Mouse (Mus musculus) embryonic facial prominence, embryonic 12.5 days (tissue): ENCODE data around the gene Canx. TPM values are rescaled to one million over a fixed set of nuclear protein-coding genes. Genes with fewer than 3 reads are reported as not detected.

ENCODE experiments used
- ATAC-seq: fragments of 200-750 bp; cut with Nextera tagmentation; 2 replicates; pipeline ENCODE4 v1.8.0; 2017; ENCODE audit not compliant: insufficient number of reproducible peaks, insufficient read depth, low FRiP score, low TSS enrichment
- H3K27ac ChIP-seq: fragments of 300-500 bp; sonication (generic); 2 replicates; pipeline ENCODE4 v1.5.1; 2016; ENCODE audit warnings: mild to moderate bottlenecking
- H3K27me3 ChIP-seq: fragments of 300-500 bp; sonication (generic); 2 replicates; pipeline ENCODE4 v1.6.1; 2016; ENCODE audit warnings: mild to moderate bottlenecking, moderate library complexity
- H3K36me3 ChIP-seq: fragments of 300-500 bp; sonication (generic); 2 replicates; pipeline ENCODE4 v1.6.1; 2016; ENCODE audit warnings: mild to moderate bottlenecking
- H3K4me1 ChIP-seq: fragments of 300-500 bp; sonication (generic); 2 replicates; pipeline ENCODE4 v1.6.1; 2016
- H3K4me2 ChIP-seq: fragments of 300-500 bp; sonication (generic); replicated peaks from 2 replicates; pipeline ENCODE4 v1.6.1; 2016; ENCODE audit warnings: mild to moderate bottlenecking, moderate library complexity
- H3K4me3 ChIP-seq: fragments of 300-500 bp; sonication (generic); 2 replicates; pipeline ENCODE4 v1.5.1; 2016; ENCODE audit warnings: mild to moderate bottlenecking
- H3K9ac ChIP-seq: fragments of 300-500 bp; sonication (generic); 2 replicates; pipeline ENCODE4 v1.6.1; 2016; ENCODE audit warnings: mild to moderate bottlenecking, moderate library complexity
- H3K9me3 ChIP-seq: fragments of 300-500 bp; sonication (generic); 2 replicates; pipeline ENCODE4 v1.6.1; 2016; ENCODE audit warnings: mild to moderate bottlenecking, moderate library complexity
- WGBS: fragments of 180-500 bp; shearing (Covaris S2); methylation state at CpG from one replicate; pipeline ENCODE4 v1.1.7; 2016; 5-methylcytosine and 5-hydroxymethylcytosine counted together
- polyA plus RNA-seq: library from polyadenylated mRNA; unstranded; fragments of >200 nt; fragmentation: Nextera tagmentation; extraction: Ambion mirVana; gene quantifications from 2 replicates; pipeline ENCODE4 v1.2.1, GENCODE M21; 2016

Canx gene
- polyA plus RNA-seq: 287 and 307 TPM in 2 replicates

DNA sequence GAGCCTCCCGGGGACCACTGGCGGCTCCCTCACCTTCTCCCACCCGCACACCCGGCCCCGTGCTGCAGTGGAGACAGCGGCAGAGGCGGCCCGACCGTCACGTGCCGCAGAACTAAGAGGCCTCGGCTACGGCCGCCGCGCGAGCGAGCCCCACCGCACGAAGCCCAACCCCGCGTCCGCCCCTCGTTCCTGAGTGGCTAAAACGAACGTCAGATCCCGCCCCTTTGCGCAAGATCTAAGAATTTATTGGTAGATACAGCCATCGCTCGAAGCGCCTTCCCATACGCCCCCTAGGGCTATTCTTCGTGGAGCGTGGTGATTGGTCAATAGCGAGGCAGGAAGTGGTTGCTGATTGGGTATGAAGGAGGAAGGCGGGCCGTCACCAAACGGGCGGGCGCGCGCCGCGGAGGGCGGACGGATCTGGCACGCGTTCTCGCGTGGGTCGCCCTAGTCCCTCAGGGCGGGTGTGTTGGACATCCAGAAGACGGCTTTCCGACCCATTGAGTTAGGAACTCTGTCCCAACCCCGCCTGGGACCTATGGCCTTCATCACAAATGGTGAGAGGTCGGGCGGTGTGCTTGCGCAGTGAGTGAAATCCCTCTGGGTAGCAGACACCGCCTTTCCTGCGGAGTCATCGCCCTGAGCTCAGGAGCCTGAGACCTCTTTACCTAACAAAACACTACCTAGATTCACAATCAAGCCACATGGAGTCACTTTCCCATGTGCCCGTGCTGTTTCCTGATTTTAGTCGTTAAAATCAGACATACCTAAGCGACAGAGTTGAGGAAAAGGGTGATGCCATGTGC is at the start of gene Canx:
Gene Canx, minus strand, starts transcription at position 178 of the 806 bp plus-strand sequence.
- Histone ChIP-seq H3K4me2 (peak within 1 kb of the TSS; percentile 75), H3K27ac (peak within 1 kb of the TSS; percentile 90), H3K4me1 (peaks cover 13% of the 10 kb centered on the region), H3K9me3 (no peaks in the 10 kb centered on the region), H3K36me3 (no peaks in the 10 kb centered on the region), H3K4me3 (peak within 1 kb of the TSS; percentile 96), H3K9ac (peak within 1 kb of the TSS; percentile 98), H3K27me3 (no peaks in the 10 kb centered on the region)
- ATAC-seq: peak; percentile 98
- WGBS: under 1% methylated on average over 64 of the region's 64 CpGs

DNA sequence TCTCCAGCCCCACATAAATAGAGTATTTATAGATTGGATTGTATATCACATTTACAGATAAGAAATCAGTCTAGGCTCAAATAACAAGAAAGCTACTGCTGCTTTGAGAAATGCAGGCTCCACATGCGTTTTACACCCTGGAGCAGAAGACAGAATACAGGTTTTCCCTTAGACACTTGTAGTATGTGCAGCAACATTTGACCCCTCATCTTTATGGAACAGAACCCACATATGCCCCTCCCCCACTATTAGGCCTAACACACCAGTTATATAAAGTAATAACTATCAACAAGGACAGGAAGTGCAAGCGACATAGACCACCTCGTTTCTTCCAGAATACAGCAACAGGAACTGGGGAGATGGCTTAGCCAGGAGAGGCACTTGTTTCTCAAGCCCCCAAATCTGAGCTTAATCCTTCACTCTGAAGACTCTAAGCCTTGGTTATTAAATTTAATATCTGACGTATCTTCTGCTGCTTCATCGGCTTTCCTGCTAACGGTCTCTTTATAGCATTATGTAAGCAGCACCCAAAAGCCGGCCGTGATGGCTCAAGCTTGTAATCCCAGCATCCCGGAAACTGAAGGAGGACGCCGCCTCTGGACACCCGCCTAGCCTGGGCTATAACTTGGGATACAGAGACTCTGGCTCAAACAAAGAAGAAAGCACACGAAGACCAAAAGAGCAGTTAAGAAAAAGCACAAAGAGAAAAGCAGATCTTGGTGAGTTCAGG is 49.0 kb upstream of the Canx start:
- Histone ChIP-seq H3K9me3 (no peaks in the 10 kb centered on the region), H3K4me1 (peaks cover 10% of the 10 kb centered on the region), H3K4me2 (no peak overlapping the region), H3K9ac (no peak overlapping the region), H3K36me3 (peaks cover 4% of the 10 kb centered on the region; the same call in 1 of the 2 replicates), H3K27me3 (no peaks in the 10 kb centered on the region), H3K27ac (no peak overlapping the region), H3K4me3 (no peak overlapping the region)
- WGBS: 86% methylated on average over 13 of the region's 13 CpGs
- no peak for ATAC-seq

DNA sequence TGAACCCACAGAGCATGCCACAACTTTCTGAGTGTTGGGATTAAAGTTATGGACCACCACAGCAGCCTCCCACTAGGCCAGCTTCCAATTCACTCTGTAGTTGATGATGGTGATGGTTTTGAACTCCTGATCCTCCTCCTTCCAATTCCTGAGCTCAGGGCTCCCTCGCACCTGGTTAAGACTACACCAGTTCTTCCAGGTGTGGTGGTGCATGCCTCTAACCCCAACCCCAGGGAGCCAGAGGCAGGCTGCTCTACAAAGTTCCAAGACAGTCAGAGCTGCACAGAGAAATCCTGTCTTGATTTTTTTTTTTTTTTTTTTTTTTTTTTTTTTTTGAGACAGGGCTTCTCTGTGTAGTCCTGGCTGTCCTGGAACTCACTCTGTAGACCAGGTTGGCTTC is 48.1 kb upstream of the Canx start:
- Histone ChIP-seq H3K9ac (no peak overlapping the region), H3K4me3 (no peak overlapping the region), H3K4me2 (no peak overlapping the region), H3K9me3 (no peaks in the 10 kb centered on the region), H3K27me3 (no peaks in the 10 kb centered on the region), H3K27ac (no peak overlapping the region), H3K4me1 (peaks cover 8% of the 10 kb centered on the region; the same call in 1 of the 2 replicates), H3K36me3 (no peaks in the 10 kb centered on the region)
- no peak for ATAC-seq
- 97% methylated on average over 1 of the region's 1 CpGs for WGBS

DNA sequence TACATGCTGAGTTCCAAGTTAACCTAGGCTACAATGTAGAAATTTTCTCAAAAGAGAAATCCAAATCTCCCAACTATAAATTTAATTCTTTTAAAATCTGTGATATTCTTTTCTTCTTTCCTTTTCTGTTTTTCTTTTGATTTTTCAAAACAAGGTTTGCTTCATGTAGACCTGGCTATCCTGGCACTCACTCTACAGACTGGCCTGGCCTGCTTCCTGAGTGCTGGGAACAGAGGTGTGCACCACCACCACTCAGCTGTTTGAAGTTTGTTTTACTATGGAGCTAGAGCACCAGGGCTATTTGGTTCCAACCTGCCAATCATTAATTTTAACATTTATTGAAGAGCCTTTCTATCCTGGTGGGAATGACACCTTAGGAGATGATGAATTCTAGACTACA is 47.6 kb upstream of the Canx start:
- Histone ChIP-seq H3K4me3 (no peak overlapping the region), H3K36me3 (no peaks in the 10 kb centered on the region), H3K27ac (no peak overlapping the region), H3K4me2 (no peak overlapping the region), H3K9ac (no peak overlapping the region), H3K4me1 (peaks cover 8% of the 10 kb centered on the region; the same call in 1 of the 2 replicates), H3K27me3 (no peaks in the 10 kb centered on the region), H3K9me3 (no peaks in the 10 kb centered on the region)
- no peak for ATAC-seq

DNA sequence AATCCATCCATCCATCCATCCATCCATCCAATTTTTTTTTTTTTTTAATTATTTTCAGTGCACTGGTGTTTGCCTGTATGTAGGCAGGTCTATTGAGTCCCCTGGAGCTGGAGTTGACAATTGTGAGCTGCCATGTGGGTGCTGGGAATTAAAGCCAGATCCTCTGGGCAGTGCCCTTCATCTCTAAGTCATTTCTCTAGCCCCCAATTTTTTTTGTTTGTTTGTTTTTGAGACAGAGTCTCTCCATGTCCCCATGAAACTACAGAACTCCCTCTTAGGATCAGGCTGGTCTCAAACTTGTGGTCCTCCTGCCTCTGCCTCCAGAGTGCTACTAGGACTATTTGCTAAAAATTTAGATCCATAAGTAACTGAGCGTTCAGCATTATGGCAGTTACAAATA is 46.4 kb upstream of the Canx start:
- WGBS: 96% methylated on average over 1 of the region's 1 CpGs
- Histone ChIP-seq H3K27ac (no peak overlapping the region), H3K9me3 (no peaks in the 10 kb centered on the region), H3K27me3 (no peaks in the 10 kb centered on the region), H3K4me2 (peak overlapping the region; percentile 55; the same call in 1 of the 2 replicates), H3K4me3 (no peak overlapping the region), H3K9ac (peak overlapping the region; percentile 16; the same call in 1 of the 2 replicates), H3K4me1 (peaks cover 8% of the 10 kb centered on the region; the same call in 1 of the 2 replicates), H3K36me3 (no peaks in the 10 kb centered on the region)
- ATAC-seq: no peak

DNA sequence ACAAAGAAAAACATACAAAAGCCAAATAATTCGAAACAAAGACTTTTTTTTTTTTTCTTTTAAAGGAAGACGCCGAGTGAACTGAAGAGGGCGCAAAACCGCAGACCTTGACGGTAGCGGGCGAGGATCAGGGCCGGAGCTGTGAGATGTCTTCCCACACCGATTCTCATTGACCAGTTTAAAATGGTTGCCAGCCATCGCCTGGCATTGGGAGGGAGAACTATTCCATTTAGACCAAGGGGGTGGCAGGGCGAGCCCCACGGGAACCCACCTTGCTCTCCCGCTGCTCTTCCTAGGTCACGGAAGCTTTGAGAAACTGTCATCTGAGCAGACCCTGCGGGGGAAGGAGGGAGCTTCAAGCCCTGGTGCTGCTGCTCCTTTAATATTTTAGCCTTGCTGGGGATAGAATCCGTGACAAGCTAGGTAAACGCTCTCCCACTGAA is 45.9 kb upstream of the Canx start:
- Histone ChIP-seq H3K4me2 (peak overlapping the region; percentile 55), H3K9me3 (no peaks in the 10 kb centered on the region), H3K27me3 (no peaks in the 10 kb centered on the region), H3K36me3 (no peaks in the 10 kb centered on the region), H3K9ac (peak overlapping the region; percentile 16; the same call in 1 of the 2 replicates), H3K4me3 (peak overlapping the region; percentile 35), H3K4me1 (peaks cover 7% of the 10 kb centered on the region; the same call in 1 of the 2 replicates), H3K27ac (0 out of 2 replicates have a peak overlapping the region, but pooled peaks have one; percentile 50)
- no peak for ATAC-seq
- WGBS: 1% methylated on average over 18 of the region's 18 CpGs

DNA sequence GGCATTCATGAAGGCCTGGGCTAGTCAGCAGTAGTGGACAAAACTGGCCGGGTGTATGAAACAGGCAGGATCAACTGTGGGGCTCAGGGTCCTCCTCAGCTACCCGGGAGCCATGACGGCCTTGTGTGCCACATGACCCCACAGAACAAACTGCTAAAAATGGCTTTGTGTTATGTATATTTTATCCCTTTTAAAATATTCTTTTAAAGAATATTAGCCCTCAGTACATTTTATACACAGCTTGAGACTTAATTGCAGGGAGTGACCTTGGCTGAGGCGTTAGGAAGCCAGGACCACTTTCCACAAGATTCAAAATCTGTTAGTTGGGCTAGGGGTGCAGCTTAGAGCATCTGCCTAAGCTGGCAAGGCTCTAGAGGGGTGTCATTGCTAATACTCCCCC is 45.5 kb upstream of the Canx start:
- Histone ChIP-seq H3K9me3 (no peaks in the 10 kb centered on the region), H3K36me3 (no peaks in the 10 kb centered on the region), H3K4me3 (no peak overlapping the region), H3K9ac (no peak overlapping the region), H3K4me1 (peaks cover 2% of the 10 kb centered on the region; the same call in 1 of the 2 replicates), H3K4me2 (peak overlapping the region; percentile 55), H3K27me3 (no peaks in the 10 kb centered on the region), H3K27ac (no peak overlapping the region)
- ATAC-seq: no peak
- 49% methylated on average over 4 of the region's 4 CpGs for WGBS

DNA sequence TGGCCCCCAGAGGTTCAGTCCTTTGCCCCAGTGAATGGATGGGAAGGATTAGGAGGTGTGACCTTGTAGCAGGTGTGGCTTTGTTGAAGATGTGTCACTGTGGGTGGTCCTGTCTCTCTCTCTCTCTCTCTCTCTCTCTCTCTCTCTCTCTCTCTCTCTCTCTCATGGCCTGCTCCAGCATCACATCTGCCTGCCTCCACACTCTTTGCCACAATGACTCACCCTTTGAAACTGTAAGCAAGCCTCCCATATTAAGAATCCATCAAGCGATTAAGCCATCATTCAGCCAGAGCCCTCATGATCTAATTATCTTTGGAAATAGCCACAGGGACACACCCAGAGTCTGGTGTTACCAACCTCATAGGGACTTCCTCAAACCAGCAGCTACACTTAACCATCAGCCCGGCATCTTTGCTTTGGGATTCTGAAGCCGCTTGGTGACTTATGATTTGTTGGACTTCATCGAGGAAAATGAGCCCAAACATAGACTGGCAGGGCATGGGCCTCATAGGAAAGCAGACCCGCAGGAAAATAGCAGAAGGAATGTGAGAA is 44.0 kb upstream of the Canx start:
- no peaks in the 10 kb centered on the region for H3K4me1 ChIP-seq
- no peak overlapping the region for H3K27ac ChIP-seq
- no peak overlapping the region for H3K4me3 ChIP-seq
- no peaks in the 10 kb centered on the region for H3K9me3 ChIP-seq
- no peaks in the 10 kb centered on the region for H3K27me3 ChIP-seq
- no peaks in the 10 kb centered on the region for H3K36me3 ChIP-seq
- no peak overlapping the region for H3K9ac ChIP-seq
- H3K4me2 ChIP-seq: no peak overlapping the region
- ATAC-seq: no peak
- WGBS: 90% methylated on average over 5 of the region's 5 CpGs

DNA sequence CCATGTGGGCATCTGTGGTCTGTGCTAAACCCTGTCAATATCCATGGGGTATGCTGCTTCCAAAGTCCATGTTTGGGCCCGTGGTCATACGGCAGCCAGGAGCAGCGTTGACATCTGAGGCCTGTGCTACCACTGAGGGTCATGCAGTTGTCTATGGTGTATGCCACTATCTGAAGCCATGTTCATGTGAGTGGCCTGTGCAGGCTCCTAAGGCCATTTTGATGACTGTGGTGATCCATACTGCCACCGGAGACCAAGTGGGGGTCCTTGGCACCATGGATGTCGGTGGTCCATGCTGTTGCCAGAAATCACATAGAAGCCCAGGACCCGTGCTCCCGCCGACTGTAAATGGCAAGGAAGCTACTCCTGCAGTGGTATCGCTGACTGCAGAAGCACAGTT is 42.1 kb upstream of the Canx start:
- no peak for ATAC-seq
- H3K4me2 ChIP-seq: no peak overlapping the region
- H3K9me3 ChIP-seq: no peaks in the 10 kb centered on the region
- H3K9ac ChIP-seq: no peak overlapping the region
- whole genome bisulfite sequencing: 92% methylated on average over 9 of the region's 9 CpGs
- no peaks in the 10 kb centered on the region for H3K36me3 ChIP-seq
- H3K27me3 ChIP-seq: no peaks in the 10 kb centered on the region
- H3K27ac ChIP-seq: no peak overlapping the region
- H3K4me1 ChIP-seq: no peaks in the 10 kb centered on the region
- no peak overlapping the region for H3K4me3 ChIP-seq

DNA sequence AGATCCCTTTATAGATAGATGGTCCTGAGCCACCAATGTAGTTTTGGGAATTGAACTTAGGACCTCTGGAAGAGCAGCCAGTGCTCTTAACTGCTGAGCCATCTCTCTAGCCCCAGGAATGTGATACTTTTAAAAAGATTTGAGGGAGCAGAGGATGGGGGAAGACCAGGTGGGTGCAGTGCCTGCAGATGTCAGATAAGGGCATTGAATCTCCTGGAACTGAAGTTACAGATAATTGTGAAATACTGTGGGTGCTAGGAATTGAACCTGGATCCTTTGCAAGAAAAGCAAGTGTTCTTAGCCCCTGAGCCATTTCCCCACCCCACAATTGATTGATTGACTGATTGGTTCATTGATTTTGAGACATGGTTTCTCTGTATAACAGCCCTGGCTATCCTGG is 39.8 kb upstream of the Canx start:
- Histone ChIP-seq H3K4me2 (no peak overlapping the region), H3K4me3 (no peak overlapping the region), H3K27me3 (0 out of 2 replicates have a peak, but pooled peaks cover 4% of the 10 kb centered on the region), H3K9me3 (no peaks in the 10 kb centered on the region), H3K36me3 (no peaks in the 10 kb centered on the region), H3K4me1 (no peaks in the 10 kb centered on the region), H3K9ac (no peak overlapping the region), H3K27ac (no peak overlapping the region)
- ATAC-seq: no peak

DNA sequence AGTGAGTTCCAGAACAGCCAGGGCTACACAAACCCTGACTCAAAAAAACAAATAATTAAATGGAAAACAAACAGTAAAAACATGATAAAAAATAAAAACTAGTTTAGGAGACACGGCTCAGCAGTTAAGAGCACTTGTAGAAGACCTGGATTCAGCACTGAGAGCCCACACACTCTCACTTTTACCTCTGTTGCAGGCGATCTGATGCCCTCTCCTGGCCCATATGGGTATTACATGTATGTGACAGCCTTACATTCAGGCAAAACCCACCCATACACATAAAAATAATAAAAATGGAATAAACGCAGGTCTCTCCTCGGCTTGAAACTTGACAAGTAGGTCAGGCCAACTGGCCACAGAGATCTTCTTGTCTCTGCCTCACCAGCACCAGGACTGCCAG is 39.1 kb upstream of the Canx start:
- Histone ChIP-seq H3K4me1 (no peaks in the 10 kb centered on the region), H3K9ac (no peak overlapping the region), H3K27me3 (0 out of 2 replicates have a peak, but pooled peaks cover 7% of the 10 kb centered on the region), H3K4me2 (no peak overlapping the region), H3K4me3 (no peak overlapping the region), H3K9me3 (no peaks in the 10 kb centered on the region), H3K36me3 (no peaks in the 10 kb centered on the region), H3K27ac (no peak overlapping the region)
- WGBS: 9% methylated on average over 4 of the region's 4 CpGs
- ATAC-seq: no peak
